8 mouse cellular contexts compared by ENCODE assay signal in the genomic region with DNA sequence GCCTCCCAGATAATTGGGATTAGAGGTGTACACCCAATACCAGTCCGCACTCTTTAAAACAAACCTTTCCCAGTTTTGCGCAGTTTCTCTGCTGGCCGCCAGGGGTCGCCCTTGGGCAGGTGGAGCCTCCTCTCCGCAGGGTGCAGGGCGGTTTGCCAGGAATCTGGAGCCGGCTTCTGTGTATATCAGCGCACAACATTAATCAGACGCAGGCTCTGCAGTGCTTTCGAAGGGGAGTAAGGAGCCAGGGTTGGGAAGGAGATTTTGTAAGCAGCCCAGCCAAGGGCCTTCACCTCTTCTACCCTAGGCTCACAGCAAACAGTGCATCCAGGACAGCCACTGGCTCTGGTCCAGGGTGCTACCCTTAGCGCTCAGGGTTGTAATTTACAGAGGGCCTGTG.
A peak's percentile ranks its signal among the peaks of the same experiment; 100 is the strongest.
DNase-seq lines count a peak whose midpoint lies in the region; ATAC-seq and TF ChIP-seq lines count a peak whose summit lies in the region.

No protein-coding gene starts in this region.

- no peak overlapping the region for H3ac ChIP-seq in myocyte (ENCODE audit: control insufficient read depth, insufficient read length)

- no peaks in the 10 kb centered on the region for H3K79me2 ChIP-seq in myocyte (ENCODE audit: control insufficient read depth, insufficient read depth)

- no peak for TF ChIP-seq POLR2A in bone marrow, adult 2 months (IDR thresholded peaks at IDR 0.05; ENCODE audit: borderline replicate concordance, control insufficient read depth, low read depth, low read length)
- no peak for TF ChIP-seq POLR2A in limb, embryonic 14.5 days (IDR thresholded peaks at IDR 0.05; ENCODE audit: borderline replicate concordance, extremely low read depth, insufficient read depth, insufficient read length)
- no peak for TF ChIP-seq POLR2A in myocyte (IDR thresholded peaks at IDR 0.05; ENCODE audit: insufficient read length, low read depth)

- 11% methylated on average over 11 of the region's 11 CpGs for WGBS in bone marrow, adult 2 months
- 2% methylated on average over 11 of the region's 11 CpGs for WGBS in embryonic facial prominence, embryonic 15.5 days
- WGBS in heart, embryonic 10.5 days, result 6% methylated on average over 11 of the region's 11 CpGs
- 5% methylated on average over 11 of the region's 11 CpGs for WGBS in kidney, embryonic 14.5 days
- WGBS in limb, embryonic 14.5 days, result 2% methylated on average over 11 of the region's 11 CpGs

- TF ChIP-seq CTCF in bone marrow, adult 2 months (IDR thresholded peaks at IDR 0.05; ENCODE audit: control insufficient read depth, insufficient read depth, low read length), result peak; percentile 82

- H3K9me3 ChIP-seq in embryonic facial prominence, embryonic 15.5 days (replicated peaks), result no peaks in the 10 kb centered on the region
- H3K9me3 ChIP-seq in heart, embryonic 10.5 days, result no peaks in the 10 kb centered on the region
- H3K9me3 ChIP-seq in kidney, embryonic 14.5 days (ENCODE audit: control insufficient read depth, low read length), result no peaks in the 10 kb centered on the region
- no peaks in the 10 kb centered on the region for H3K9me3 ChIP-seq in limb, embryonic 14.5 days (ENCODE audit: control insufficient read depth, low read length)

- peak; percentile 82 for DNase-seq in 3T3-L1 (ENCODE audit: low read depth, low spot score)
- DNase-seq in heart, embryonic 10.5 days (ENCODE audit: low spot score), result peak; percentile 91
- peak; percentile 92 for DNase-seq in limb, embryonic 14.5 days (ENCODE audit: low spot score)
- DNase-seq in splenic B cell, adult 2 months (ENCODE audit: low read depth, low spot score), result peak; percentile 33

- H3K36me3 ChIP-seq in embryonic facial prominence, embryonic 15.5 days, result no peaks in the 10 kb centered on the region
- H3K36me3 ChIP-seq in heart, embryonic 10.5 days, result no peaks in the 10 kb centered on the region
- H3K36me3 ChIP-seq in kidney, embryonic 14.5 days (ENCODE audit: control insufficient read depth, insufficient read depth, low read length), result no peaks in the 10 kb centered on the region
- H3K36me3 ChIP-seq in limb, embryonic 14.5 days (ENCODE audit: control insufficient read depth, insufficient read depth, low read length), result no peaks in the 10 kb centered on the region
- H3K36me3 ChIP-seq in myocyte (ENCODE audit: control insufficient read depth, insufficient read depth), result no peaks in the 10 kb centered on the region
- no peaks in the 10 kb centered on the region for H3K36me3 ChIP-seq in splenic B cell, adult 2 months (ENCODE audit: control insufficient read depth, insufficient read depth, low read length, poor library complexity, severe bottlenecking)

- H3K4me3 ChIP-seq in bone marrow, adult 2 months (replicated peaks; ENCODE audit: control insufficient read depth, low read depth, low read length), result no peak overlapping the region
- peak overlapping the region; percentile 17; the same call in 1 of the 2 replicates for H3K4me3 ChIP-seq in embryonic facial prominence, embryonic 15.5 days (replicated peaks)
- H3K4me3 ChIP-seq in heart, embryonic 10.5 days, result peak overlapping the region; percentile 42
- no peak overlapping the region for H3K4me3 ChIP-seq in kidney, embryonic 14.5 days (ENCODE audit: low read length)
- H3K4me3 ChIP-seq in limb, embryonic 14.5 days (replicated peaks; ENCODE audit: low read length), result no peak overlapping the region
- H3K4me3 ChIP-seq in myocyte, result no peak overlapping the region

- H3K9ac ChIP-seq in embryonic facial prominence, embryonic 15.5 days, result no peak overlapping the region
- H3K9ac ChIP-seq in kidney, embryonic 14.5 days (ENCODE audit: low read depth, low read length), result peak overlapping the region; percentile 13; the same call in 1 of the 2 replicates
- no peak overlapping the region for H3K9ac ChIP-seq in limb, embryonic 14.5 days (ENCODE audit: low read depth, low read length, severe bottlenecking)

- H3K27ac ChIP-seq in bone marrow, adult 2 months (ENCODE audit: control insufficient read depth, insufficient read depth, low read depth, low read length, poor library complexity), result no peak overlapping the region
- no peak overlapping the region for H3K27ac ChIP-seq in embryonic facial prominence, embryonic 15.5 days (replicated peaks)
- H3K27ac ChIP-seq in heart, embryonic 10.5 days, result no peak overlapping the region
- no peak overlapping the region for H3K27ac ChIP-seq in kidney, embryonic 14.5 days (ENCODE audit: low read depth, low read length)
- H3K27ac ChIP-seq in limb, embryonic 14.5 days (replicated peaks; ENCODE audit: low read depth, low read length), result no peak overlapping the region

- H3K27me3 ChIP-seq in embryonic facial prominence, embryonic 15.5 days, result no peaks in the 10 kb centered on the region; the same call in 1 of the 2 replicates
- peaks cover 18% of the 10 kb centered on the region; the same call in 1 of the 2 replicates for H3K27me3 ChIP-seq in heart, embryonic 10.5 days (ENCODE audit: insufficient read depth, poor library complexity, severe bottlenecking)
- H3K27me3 ChIP-seq in kidney, embryonic 14.5 days (ENCODE audit: control insufficient read depth, insufficient read depth, low read length), result no peaks in the 10 kb centered on the region
- H3K27me3 ChIP-seq in limb, embryonic 14.5 days (ENCODE audit: control insufficient read depth, insufficient read depth, low read length), result no peaks in the 10 kb centered on the region
- no peaks in the 10 kb centered on the region for H3K27me3 ChIP-seq in myocyte (ENCODE audit: control insufficient read depth, insufficient read depth, insufficient read length)
- no peaks in the 10 kb centered on the region for H3K27me3 ChIP-seq in splenic B cell, adult 2 months (ENCODE audit: control insufficient read depth, insufficient read depth, low read length, poor library complexity, severe bottlenecking)

- H3K4me1 ChIP-seq in bone marrow, adult 2 months (ENCODE audit: control insufficient read depth, insufficient read depth, low read length), result no peaks in the 10 kb centered on the region
- peaks cover 11% of the 10 kb centered on the region for H3K4me1 ChIP-seq in embryonic facial prominence, embryonic 15.5 days
- peaks cover 8% of the 10 kb centered on the region; the same call in 1 of the 2 replicates for H3K4me1 ChIP-seq in heart, embryonic 10.5 days
- peaks cover 6% of the 10 kb centered on the region for H3K4me1 ChIP-seq in kidney, embryonic 14.5 days (ENCODE audit: control insufficient read depth, insufficient read depth, low read length)
- peaks cover 14% of the 10 kb centered on the region for H3K4me1 ChIP-seq in limb, embryonic 14.5 days (ENCODE audit: control insufficient read depth, insufficient read depth, low read length)

- peak overlapping the region; percentile 46 for H3K4me2 ChIP-seq in embryonic facial prominence, embryonic 15.5 days (replicated peaks)
- H3K4me2 ChIP-seq in kidney, embryonic 14.5 days (replicated peaks; ENCODE audit: low read depth, low read length), result peak overlapping the region; percentile 28
- peak overlapping the region; percentile 13 for H3K4me2 ChIP-seq in limb, embryonic 14.5 days (replicated peaks; ENCODE audit: low read depth, low read length, severe bottlenecking)
- H3K4me2 ChIP-seq in myocyte (ENCODE audit: low read depth), result peak overlapping the region; percentile 36

- peak; percentile 80 for ATAC-seq in embryonic facial prominence, embryonic 15.5 days (ENCODE audit: insufficient number of reproducible peaks, low FRiP score, low TSS enrichment, low read depth)
- peak; percentile 96 for ATAC-seq in kidney, embryonic 14.5 days (ENCODE audit: low FRiP score, low TSS enrichment)
- peak; percentile 87 for ATAC-seq in limb, embryonic 14.5 days (ENCODE audit: low FRiP score, low read depth)

TF ChIP-seq in myocyte, 11 proteins besides CTCF, POLR2A, EP300 and RAD21:
- TF ChIP-seq SRF (IDR thresholded peaks at IDR 0.05; ENCODE audit: control insufficient read depth, insufficient read length, low read depth) (no peak), TCF12 (IDR thresholded peaks at IDR 0.05; ENCODE audit: insufficient read depth, poor library complexity, severe bottlenecking) (no peak), MYOG (IDR thresholded peaks at IDR 0.05; ENCODE audit: control insufficient read depth in 1 of 3, insufficient read depth in 1 of 3, insufficient read length in 2 of 3, low read depth in 2 of 3) (no peak), MYOD1 (IDR thresholded peaks at IDR 0.05; ENCODE audit: control insufficient read depth in 1 of 3, insufficient read length in 2 of 3, low read depth in 2 of 3) (no peak), E2F4 (IDR thresholded peaks at IDR 0.05; ENCODE audit: insufficient read depth) (no peak), USF1 (IDR thresholded peaks at IDR 0.05; ENCODE audit: low read depth) (no peak), POLR2AphosphoS2 (IDR thresholded peaks at IDR 0.05; ENCODE audit: insufficient read length, low read depth) (no peak), TCF3 (IDR thresholded peaks at IDR 0.05; ENCODE audit: insufficient read length, low read depth) (no peak), CEBPB (IDR thresholded peaks at IDR 0.05; ENCODE audit: insufficient read depth, poor library complexity, severe bottlenecking) (no peak), REST (IDR thresholded peaks at IDR 0.05; ENCODE audit: insufficient read depth, insufficient read length) (no peak)

Comparison
In these comparisons a context has a peak if more than half of its experiments do, and no peak if none do; other contexts are left out.
1. DNase-seq: peak in every context shown above with its lines; median percentile 92 in limb, embryonic 14.5 days; 91 in heart, embryonic 10.5 days; 82 in 3T3-L1; 33 in splenic B cell, adult 2 months.
2. H3K4me3 ChIP-seq: peak in embryonic facial prominence, embryonic 15.5 days (single experiment) and heart, embryonic 10.5 days (single experiment); none in bone marrow, adult 2 months (single experiment), kidney, embryonic 14.5 days (single experiment), limb, embryonic 14.5 days (single experiment) and myocyte (single experiment).
3. Peak in every context shown above with its lines, with median percentiles within 50 percentile points of each other: ATAC-seq and H3K4me2 ChIP-seq.